Mouse (Mus musculus): Measurements from ENCODE around the gene Rcc2.

The Rcc2 gene

DNA sequence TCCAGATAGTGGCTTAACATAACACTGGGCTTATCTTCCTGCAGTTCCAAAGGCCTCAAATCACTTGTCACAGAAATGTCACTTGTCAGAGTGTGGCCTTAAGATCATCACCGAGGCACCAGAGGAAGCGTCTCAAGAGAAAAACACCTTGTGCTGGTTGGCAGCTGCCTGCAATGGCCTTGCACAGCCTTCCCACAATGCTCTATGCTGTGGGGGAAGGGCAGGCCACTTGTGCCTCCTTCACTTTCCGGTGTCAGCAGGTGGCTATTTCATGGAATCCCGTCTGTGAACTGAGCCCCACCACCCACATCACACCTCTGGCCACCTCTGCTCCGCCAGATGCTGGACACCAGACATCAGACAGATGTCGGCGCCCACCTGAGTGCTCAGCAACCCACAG is 53.0 kb downstream of the Rcc2 start:
- no peak for DNase-seq (ENCODE audit: low read depth, low spot score)

DNA sequence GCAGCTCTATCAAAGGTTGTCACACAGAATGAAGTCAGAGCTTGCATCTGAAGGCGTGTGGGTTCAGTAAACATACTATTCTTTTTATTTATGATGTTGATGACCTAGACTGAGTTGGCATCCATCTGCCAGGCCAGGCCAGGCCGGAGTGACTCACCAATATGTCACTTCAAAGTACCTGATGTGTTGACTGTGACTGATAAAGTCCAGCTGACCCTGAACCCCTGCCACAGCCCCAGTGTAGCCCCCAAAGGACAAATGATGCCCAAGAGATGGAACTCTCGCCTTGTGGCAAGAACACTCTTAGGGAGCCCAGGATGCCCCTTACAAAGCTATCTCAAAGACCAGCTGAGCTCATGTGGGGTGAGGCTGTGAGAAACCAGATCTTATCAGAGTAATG is 55.5 kb downstream of the Rcc2 start:
- no peak for DNase-seq (ENCODE audit: low read depth, low spot score)

DNA sequence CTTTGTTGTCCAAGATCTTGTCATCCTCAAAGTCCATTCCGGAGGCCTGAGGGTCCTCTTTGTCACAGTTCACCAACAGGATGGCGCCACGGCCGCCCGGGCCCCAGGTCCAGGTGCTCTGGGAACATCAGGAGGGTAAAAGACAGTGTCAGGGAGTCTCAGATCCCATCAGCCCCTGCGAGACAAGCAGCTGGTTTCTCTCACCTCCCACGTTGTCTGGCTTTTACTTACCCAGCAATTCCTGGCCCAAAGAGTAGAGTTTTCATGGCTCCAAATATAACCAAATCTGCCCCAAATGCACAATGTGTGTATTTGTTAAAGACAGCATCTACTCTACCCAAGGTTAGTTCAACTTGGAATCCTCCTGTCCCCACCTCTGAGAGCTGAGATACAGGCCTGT is 61.3 kb downstream of the Rcc2 start:
- DNase-seq (ENCODE audit: low read depth, low spot score): no peak

DNA sequence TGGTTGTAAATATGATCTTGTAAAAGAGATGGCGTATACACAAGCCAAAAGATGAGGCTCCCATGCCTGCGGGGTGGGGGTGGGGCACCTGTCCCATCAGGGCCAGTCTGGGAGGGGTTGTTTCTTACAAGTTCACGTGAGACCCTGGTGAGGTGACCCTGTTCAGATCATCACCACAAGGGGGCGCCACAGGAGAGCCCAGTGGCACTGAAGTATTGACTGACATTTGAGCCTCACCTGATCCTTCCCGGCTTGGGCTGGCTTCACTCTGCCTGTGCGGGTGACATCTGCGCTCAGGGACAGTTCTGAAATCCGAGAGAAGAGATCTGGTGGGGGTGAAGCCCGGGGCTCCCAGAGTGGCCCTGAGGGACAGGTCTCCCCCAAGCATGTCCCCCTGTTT is 62.8 kb downstream of the Rcc2 start:
- DNase-seq (ENCODE audit: low read depth, low spot score): peak; percentile 71

DNA sequence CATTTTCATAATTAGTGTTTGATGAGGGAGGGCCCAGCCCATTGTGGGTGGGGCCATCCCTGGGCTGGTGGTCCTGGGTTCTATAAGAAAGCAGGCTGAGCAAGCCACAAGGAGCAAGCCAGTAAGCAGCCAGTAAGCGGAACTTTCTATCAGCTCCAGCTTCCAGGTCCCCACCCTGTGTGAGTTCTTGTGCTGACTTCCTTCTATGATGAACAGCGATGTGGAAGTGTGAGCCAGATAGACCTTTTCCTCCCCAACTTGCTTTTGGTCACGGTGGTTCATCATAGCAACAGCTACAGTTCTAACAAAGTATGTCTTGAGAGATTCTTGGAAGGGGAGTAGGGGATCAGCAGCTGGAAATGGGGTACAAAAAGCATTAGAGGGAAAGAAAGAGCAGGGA is 65.6 kb downstream of the Rcc2 start:
- DNase-seq (ENCODE audit: low read depth, low spot score): no peak

DNA sequence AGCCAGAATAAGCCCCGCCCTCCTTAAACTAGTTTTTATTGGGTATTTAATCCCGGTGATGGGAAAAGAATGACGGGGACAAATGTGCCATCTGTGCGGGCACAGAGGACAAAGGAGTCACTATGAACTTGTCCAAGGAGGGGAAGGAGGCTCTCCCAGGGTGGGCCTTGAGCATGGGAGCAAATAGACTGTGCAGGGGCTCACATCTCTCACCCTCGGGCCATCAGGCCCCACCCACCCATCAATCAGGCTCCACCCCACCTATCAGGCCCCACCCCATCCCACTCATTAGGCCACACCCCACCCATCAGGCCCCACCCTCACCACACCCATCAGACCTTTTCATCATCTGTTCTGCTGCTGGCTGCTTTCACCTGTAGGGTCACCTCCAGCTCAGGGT is 68.6 kb downstream of the Rcc2 start:
- DNase-seq (ENCODE audit: low read depth, low spot score): no peak

DNA sequence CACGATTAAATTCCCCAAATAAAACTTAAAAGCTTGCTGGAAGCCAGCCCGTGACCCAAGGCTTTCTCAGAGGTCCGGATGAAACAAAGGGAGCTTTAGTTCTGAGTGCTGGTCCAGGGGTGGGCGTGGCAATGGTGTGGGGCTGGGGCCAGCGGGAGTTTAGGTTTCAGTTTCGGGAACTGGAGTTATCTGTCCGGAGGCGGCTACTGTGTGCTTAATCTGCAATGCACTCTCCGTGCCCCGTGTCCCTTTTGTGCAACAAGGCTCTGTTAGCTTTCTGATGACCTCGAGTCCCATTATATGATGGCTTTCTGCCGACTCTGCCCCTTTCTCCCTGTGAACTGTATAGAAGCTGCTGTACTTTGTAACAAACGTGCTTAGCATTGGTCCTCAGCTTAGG is 70.1 kb downstream of the Rcc2 start:
- no peak for DNase-seq (ENCODE audit: low read depth, low spot score)

DNA sequence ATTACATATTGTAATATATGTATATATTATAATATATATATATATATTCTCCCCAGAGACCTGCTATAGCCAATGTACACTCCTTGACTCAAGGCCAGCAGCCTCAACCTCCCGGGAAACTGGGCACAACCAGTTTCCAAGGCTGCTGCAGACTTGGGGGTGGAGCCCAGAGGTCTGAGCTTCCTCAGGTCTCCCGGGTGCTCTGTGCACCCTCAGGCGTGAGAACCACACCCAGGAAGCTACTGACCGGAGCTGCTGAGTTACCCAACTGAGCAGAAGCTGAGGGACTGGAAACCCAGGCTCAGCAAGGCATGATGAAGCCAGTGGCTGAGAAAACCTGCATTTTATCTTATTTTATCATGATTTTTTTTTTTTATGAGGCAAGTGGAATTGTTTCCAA is 70.8 kb downstream of the Rcc2 start:
- no peak for DNase-seq (ENCODE audit: low read depth, low spot score)
